Mouse (Mus musculus) embryonic facial prominence, embryonic 14.5 days (tissue): ENCODE data around the gene Ap3b2. TPM values are rescaled to one million over a fixed set of nuclear protein-coding genes. Genes with fewer than 3 reads are reported as not detected.
"Not testable (repeated sequence)": the region's sequence is repeated elsewhere in the genome, so short reads cannot be mapped to it uniquely, and the experiment has no call there.

ENCODE experiments used
- ATAC-seq: fragments of 200-750 bp; cut with Nextera tagmentation; 2 replicates; pipeline ENCODE4 v1.8.0; 2017; ENCODE audit warnings: low read depth, moderate number of reproducible peaks, moderate TSS enrichment
- DNase-seq: peaks from one replicate; pipeline ENCODE4 v3.0.0-alpha.2; 2015; ENCODE audit warnings: low spot score
- H3K27ac ChIP-seq: fragments of 300-500 bp; sonication (generic); replicated peaks from 2 replicates; pipeline ENCODE4 v1.5.1; 2014; ENCODE audit warnings: low read depth, mild to moderate bottlenecking, low read length, moderate library complexity
- H3K27me3 ChIP-seq: fragments of 300-500 bp; sonication (generic); replicated peaks from 2 replicates; pipeline ENCODE4 v1.6.1; 2014; ENCODE audit warnings: low read length; ENCODE audit not compliant: control insufficient read depth, insufficient read depth
- H3K36me3 ChIP-seq: fragments of 300-500 bp; sonication (generic); 2 replicates; pipeline ENCODE4 v1.6.1; 2014; ENCODE audit warnings: low read length, mixed read lengths; ENCODE audit not compliant: control insufficient read depth, insufficient read depth
- H3K4me1 ChIP-seq: fragments of 300-500 bp; sonication (generic); 2 replicates; pipeline ENCODE4 v1.6.1; 2014; ENCODE audit warnings: antibody characterized with exemption, low read length; ENCODE audit not compliant: control insufficient read depth, insufficient read depth
- H3K4me2 ChIP-seq: fragments of 300-500 bp; sonication (generic); 2 replicates; pipeline ENCODE4 v1.6.1; 2014; ENCODE audit warnings: low read depth, mild to moderate bottlenecking, low read length, moderate library complexity, mixed read lengths
- H3K4me3 ChIP-seq: fragments of 300-500 bp; sonication (generic); 2 replicates; pipeline ENCODE4 v1.5.1; 2014; ENCODE audit warnings: low read depth, mild to moderate bottlenecking, low read length
- H3K9ac ChIP-seq: fragments of 300-500 bp; sonication (generic); 2 replicates; pipeline ENCODE4 v1.6.1; 2014; ENCODE audit warnings: low read depth, mild to moderate bottlenecking, low read length, moderate library complexity, mixed read lengths
- H3K9me3 ChIP-seq: fragments of 300-500 bp; sonication (generic); 2 replicates; pipeline ENCODE4 v1.6.1; 2016; ENCODE audit warnings: low read length; ENCODE audit not compliant: control insufficient read depth
- WGBS: fragments of 180-500 bp; shearing (Covaris S2); extraction: QIAGEN DNeasy Blood & Tissue Kit; methylation state at CpG from one replicate; pipeline ENCODE4 v1.1.7; 2014; 5-methylcytosine and 5-hydroxymethylcytosine counted together
- polyA plus RNA-seq: library from polyadenylated mRNA; unstranded; fragments of >200 nt; fragmentation: Nextera tagmentation; extraction: Ambion mirVana; gene quantifications from 2 replicates; pipeline ENCODE4 v1.2.1, GENCODE M21; 2014

The Ap3b2 gene
- polyA plus RNA-seq, 1 experiment from 2014 or later: 4.9 TPM

GRCm38 (mm10) chr7:81492628-81493027 is 1.1 kb downstream of the Ap3b2 start:
- Histone ChIP-seq H3K4me3 (peak overlapping the region; percentile 50; the same call in 1 of the 2 replicates), H3K4me2 (peak overlapping the region; percentile 88; the same call in 1 of the 2 replicates), H3K27ac (no peak overlapping the region), H3K9me3 (no peaks in the 10 kb centered on the region), H3K9ac (no peak overlapping the region), H3K4me1 (no peaks in the 10 kb centered on the region), H3K36me3 (no peaks in the 10 kb centered on the region), H3K27me3 (peaks cover 19% of the 10 kb centered on the region; the same call in 1 of the 2 replicates)
- 45% methylated on average over 9 of the region's 9 CpGs for WGBS
- ATAC-seq (no peak), DNase-seq (no peak)

- Histone ChIP-seq H3K4me3 (no peak overlapping the region), H3K9ac (no peak overlapping the region; the same call in 1 of the 2 replicates), H3K9me3 (no peaks in the 10 kb centered on the region), H3K27me3 (peaks cover 8% of the 10 kb centered on the region; the same call in 1 of the 2 replicates), H3K4me2 (no peak overlapping the region), H3K27ac (no peak overlapping the region), H3K36me3 (no peaks in the 10 kb centered on the region), H3K4me1 (no peaks in the 10 kb centered on the region)
- WGBS: 8% methylated on average over 9 of the region's 9 CpGs
- DNase-seq: no peak
- ATAC-seq: no peak
These were observed 4.1 kb downstream of the Ap3b2 start for GRCm38 (mm10) chr7:81489649-81490048.

GRCm38 (mm10) chr7:81480800-81481199 is 12.9 kb downstream of the Ap3b2 start:
- Histone ChIP-seq H3K4me1 (peaks cover 5% of the 10 kb centered on the region; the same call in 1 of the 2 replicates), H3K9me3 (no peaks in the 10 kb centered on the region), H3K36me3 (no peaks in the 10 kb centered on the region), H3K27ac (no peak overlapping the region), H3K4me2 (no peak overlapping the region), H3K9ac (no peak overlapping the region), H3K27me3 (peaks cover 16% of the 10 kb centered on the region), H3K4me3 (no peak overlapping the region)
- ATAC-seq (no peak), DNase-seq (peak; percentile 26)
- 6% methylated on average over 8 of the region's 8 CpGs for WGBS

- Histone ChIP-seq H3K27me3 (peaks cover 16% of the 10 kb centered on the region), H3K27ac (no peak overlapping the region), H3K9ac (no peak overlapping the region), H3K9me3 (no peaks in the 10 kb centered on the region), H3K4me1 (peaks cover 5% of the 10 kb centered on the region; the same call in 1 of the 2 replicates), H3K4me3 (no peak overlapping the region), H3K4me2 (no peak overlapping the region), H3K36me3 (no peaks in the 10 kb centered on the region)
- 24% methylated on average over 3 of the region's 3 CpGs for WGBS
- no peak for ATAC-seq
- peak; percentile 12 for DNase-seq
These were observed 14.1 kb downstream of the Ap3b2 start for GRCm38 (mm10) chr7:81479531-81480090.

GRCm38 (mm10) chr7:81478261-81478660 is 15.5 kb downstream of the Ap3b2 start:
- H3K4me3 ChIP-seq, H3K4me1 ChIP-seq, H3K27ac ChIP-seq, H3K9ac ChIP-seq, H3K36me3 ChIP-seq, H3K9me3 ChIP-seq, DNase-seq, H3K4me2 ChIP-seq: not testable (repeated sequence)
- peaks cover 16% of the 10 kb centered on the region for H3K27me3 ChIP-seq
- ATAC-seq: 0 out of 2 replicates have a peak, but pooled peaks have one; percentile 21

GRCm38 (mm10) chr7:81476833-81477232 is 16.9 kb downstream of the Ap3b2 start:
- Histone ChIP-seq H3K4me2 (peak overlapping the region; percentile 36), H3K9me3 (no peaks in the 10 kb centered on the region), H3K9ac (no peak overlapping the region), H3K36me3 (no peaks in the 10 kb centered on the region), H3K27me3 (peaks cover 16% of the 10 kb centered on the region), H3K4me1 (peaks cover 5% of the 10 kb centered on the region; the same call in 1 of the 2 replicates), H3K27ac (no peak overlapping the region), H3K4me3 (no peak overlapping the region)
- no peak for ATAC-seq
- 7% methylated on average over 18 of the region's 24 CpGs for WGBS
- DNase-seq: peak; percentile 29

GRCm38 (mm10) chr7:81475221-81475620 is 18.5 kb downstream of the Ap3b2 start:
- Histone ChIP-seq H3K9ac (no peak overlapping the region), H3K4me2 (no peak overlapping the region), H3K36me3 (no peaks in the 10 kb centered on the region), H3K4me1 (peaks cover 5% of the 10 kb centered on the region; the same call in 1 of the 2 replicates), H3K27me3 (peaks cover 16% of the 10 kb centered on the region), H3K9me3 (no peaks in the 10 kb centered on the region), H3K4me3 (no peak overlapping the region), H3K27ac (no peak overlapping the region)
- ATAC-seq (peak; percentile 26; the same call in 1 of the 2 replicates), DNase-seq (peak; percentile 18)
- WGBS: 81% methylated on average over 3 of the region's 3 CpGs

- H3K4me3 ChIP-seq: no peak overlapping the region
- no peak overlapping the region for H3K9ac ChIP-seq
- 72% methylated on average over 9 of the region's 9 CpGs for WGBS
- DNase-seq (no peak), ATAC-seq (no peak)
- no peaks in the 10 kb centered on the region for H3K4me1 ChIP-seq
- H3K36me3 ChIP-seq: no peaks in the 10 kb centered on the region
- no peak overlapping the region for H3K4me2 ChIP-seq
- H3K27ac ChIP-seq: no peak overlapping the region
- no peaks in the 10 kb centered on the region for H3K9me3 ChIP-seq
- H3K27me3 ChIP-seq: 0 out of 2 replicates have a peak, but pooled peaks cover 5% of the 10 kb centered on the region
These were observed 28.7 kb downstream of the Ap3b2 start for GRCm38 (mm10) chr7:81464906-81465450.

- H3K4me2 ChIP-seq: no peak overlapping the region
- no peak overlapping the region for H3K4me3 ChIP-seq
- ATAC-seq (no peak), DNase-seq (peak; percentile 80)
- no peaks in the 10 kb centered on the region for H3K4me1 ChIP-seq
- WGBS: 5% methylated on average over 4 of the region's 4 CpGs
- 0 out of 2 replicates have a peak, but pooled peaks cover 5% of the 10 kb centered on the region for H3K27me3 ChIP-seq
- H3K27ac ChIP-seq: no peak overlapping the region
- H3K36me3 ChIP-seq: no peaks in the 10 kb centered on the region
- no peaks in the 10 kb centered on the region for H3K9me3 ChIP-seq
- no peak overlapping the region for H3K9ac ChIP-seq
These were observed 29.6 kb downstream of the Ap3b2 start for GRCm38 (mm10) chr7:81464116-81464515.
